Mouse (Mus musculus) gastrocnemius, postnatal 14 days (tissue): ENCODE data around the gene Tuft1. TPM values are rescaled to one million over a fixed set of nuclear protein-coding genes. Genes with fewer than 3 reads are reported as not detected.

Experiments used
- DNase-seq: peaks from one replicate; pipeline ENCODE4 v3.0.0; 2021; ENCODE audit warnings: mixed read lengths
- intact Hi-C: fragments of 180-260 bp; cut with DNase I; formaldehyde crosslinking; loops from one replicate; pipeline ENCODE4 v1.15.1; 2025; ENCODE audit warnings: low total_unique reads
- total RNA-seq, 2 experiments: library from RNA; stranded (reverse); gene quantifications; 2 replicates each; pipeline ENCODE4 v1.2.3; 2021

Tuft1 gene
- total RNA-seq, 2 experiments from 2014 or later: 0.98 to 1.4 TPM

GRCm38 (mm10) chr3:94611343-94611742 is 47.3 kb downstream of the Tuft1 start:
- intact Hi-C loops: no loop called here
- peak; percentile 17 for DNase-seq

DNA sequence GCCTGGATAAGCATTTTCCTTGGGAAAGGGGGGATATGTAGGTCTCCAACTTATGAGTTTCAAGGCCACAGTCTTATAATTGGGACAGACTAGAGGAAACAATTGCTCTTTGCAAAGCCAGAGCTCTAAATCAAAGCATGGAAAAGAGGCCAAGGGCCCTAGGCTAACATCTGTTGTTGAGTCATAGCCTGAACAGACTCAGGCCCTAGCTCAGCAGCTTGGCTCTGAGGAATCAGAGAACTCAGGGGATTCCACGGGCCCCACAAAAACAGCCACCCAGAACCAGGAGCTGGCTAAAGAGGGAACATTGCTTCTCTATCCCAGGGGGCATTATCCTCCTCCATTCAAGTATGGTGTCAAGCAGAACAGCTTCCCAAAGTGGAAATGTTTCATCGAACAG is 48.1 kb downstream of the Tuft1 start:
- peak; percentile 44 for DNase-seq
- intact Hi-C loops: no loop called here

DNA sequence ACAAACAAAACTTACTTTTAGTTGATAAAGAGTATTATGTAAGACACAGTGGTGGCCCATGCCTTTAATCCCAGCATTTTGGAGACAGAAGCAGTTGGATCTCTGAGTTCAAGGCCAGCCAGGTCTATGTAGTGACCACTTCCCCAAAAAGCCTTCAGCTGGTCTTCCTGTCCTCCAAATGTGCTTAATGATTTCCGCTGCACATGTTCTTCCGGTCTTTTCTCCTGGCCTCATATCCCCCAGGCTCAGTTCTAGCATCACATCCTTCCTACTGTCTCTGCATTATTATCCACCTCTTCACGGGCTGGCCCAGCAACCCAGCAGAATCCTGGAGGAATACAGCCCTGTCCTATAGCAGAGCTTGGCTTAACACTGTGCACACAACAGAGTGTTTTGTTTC is 49.1 kb downstream of the Tuft1 start:
- no peak for DNase-seq
- intact Hi-C loops: loop anchor here (10.0 kb wide), 2 partner anchors 75 to 245 kb away; partner anchors contain the start of gene C2cd4d

GRCm38 (mm10) chr3:94601959-94602358 is 56.7 kb downstream of the Tuft1 start:
- DNase-seq: peak; percentile 45
- intact Hi-C loops: loop anchor here (5.0 to 10.0 kb wide), 3 partner anchors 67 to 237 kb away; partner anchors contain the start of gene C2cd4d

DNA sequence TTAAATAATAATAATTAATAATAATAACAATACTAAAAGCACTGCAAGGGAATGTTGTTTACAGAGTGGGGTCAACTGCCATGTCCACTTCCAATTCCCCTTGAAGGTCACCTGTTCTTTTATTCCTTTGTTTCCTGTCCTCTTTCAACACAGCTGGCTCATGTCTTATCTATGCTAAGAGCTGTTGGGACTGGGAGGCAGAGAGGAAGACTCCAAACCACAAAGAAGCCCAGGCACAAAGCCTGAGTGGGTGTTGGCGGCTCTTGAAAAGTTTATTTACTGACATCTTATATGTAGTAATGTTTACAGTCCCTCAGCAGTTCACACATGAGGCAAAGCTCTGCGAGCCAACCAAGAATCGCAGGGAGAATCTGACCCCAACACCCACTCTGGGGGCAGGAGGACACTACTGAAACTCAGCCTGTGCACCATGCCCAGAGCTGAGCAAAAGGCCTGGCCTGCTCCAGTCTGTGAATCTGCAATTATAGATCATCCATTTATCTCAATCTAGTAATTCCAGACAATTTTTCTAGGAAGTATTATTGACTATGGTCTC is 61.4 kb downstream of the Tuft1 start:
- intact Hi-C loops: no loop called here
- no peak for DNase-seq

DNA sequence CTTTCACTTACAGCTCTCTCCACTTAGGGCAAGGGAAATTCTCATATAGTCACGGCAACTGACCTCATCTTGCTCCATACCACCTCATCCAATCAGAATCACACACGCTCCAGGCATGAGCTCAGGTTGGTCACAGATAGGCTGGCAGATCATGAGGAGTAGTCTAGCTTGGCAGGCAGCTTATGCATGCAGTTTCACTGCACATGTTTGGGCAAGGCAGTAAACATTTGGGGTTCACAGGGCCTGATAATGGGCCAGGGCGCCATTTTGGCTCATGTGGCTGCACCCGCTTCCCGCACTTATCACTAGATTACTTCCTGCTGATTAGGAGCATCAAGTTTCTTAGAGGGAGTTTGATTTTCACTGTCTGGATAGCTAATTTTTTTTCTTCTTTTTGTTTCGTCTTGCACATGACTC is 62.8 kb downstream of the Tuft1 start:
- no peak for DNase-seq
- intact Hi-C loops: no loop called here

GRCm38 (mm10) chr3:94591066-94591465 is 67.6 kb downstream of the Tuft1 start:
- intact Hi-C loops: no loop called here
- no peak for DNase-seq

DNA sequence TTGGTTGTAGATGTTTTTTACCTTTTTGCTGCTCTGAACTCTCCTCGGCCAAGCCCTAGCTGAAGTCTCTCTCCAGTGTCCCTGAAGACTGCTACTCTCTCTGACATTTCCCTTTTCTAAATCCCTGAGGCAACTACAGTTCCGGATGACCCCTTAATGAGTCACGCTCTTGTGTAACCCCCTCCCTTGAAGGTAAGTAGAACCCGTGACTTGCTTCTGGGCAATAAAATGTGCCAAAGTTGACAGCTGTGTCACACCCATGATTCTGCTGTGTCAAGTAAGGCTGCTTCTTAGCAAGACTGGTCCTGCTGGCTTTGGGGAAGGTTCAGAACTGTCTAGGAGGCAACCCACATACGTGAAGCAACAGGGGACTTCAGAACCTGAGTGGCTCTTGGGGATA is 70.7 kb downstream of the Tuft1 start:
- intact Hi-C loops: no loop called here
- no peak for DNase-seq

DNA sequence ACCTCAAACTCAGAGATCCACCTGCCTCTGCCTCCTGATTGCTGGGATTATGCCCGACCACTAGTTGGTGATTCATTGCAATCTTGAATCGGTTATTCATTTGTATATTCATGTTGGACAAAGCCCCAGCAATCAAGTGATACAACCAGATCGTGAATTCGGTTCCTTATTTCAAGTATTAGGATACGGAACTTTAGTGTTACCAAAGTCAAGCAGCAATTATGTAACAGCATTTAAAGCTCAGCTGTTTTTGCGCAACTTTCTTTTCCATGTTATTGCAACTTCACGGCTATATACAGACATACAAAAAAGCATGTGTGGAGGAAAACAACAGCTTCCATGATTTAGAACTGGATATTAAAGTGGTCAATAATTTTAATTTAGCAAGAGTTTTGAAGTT is 75.7 kb downstream of the Tuft1 start:
- intact Hi-C loops: no loop called here
- DNase-seq: no peak

GRCm38 (mm10) chr3:94582456-94582891 is 76.2 kb downstream of the Tuft1 start, which contains the start of gene Snx27:
Gene Snx27, minus strand, starts transcription at chr3:94582716.
- DNase-seq: peak; percentile 92
- intact Hi-C loops: no loop called here

DNA sequence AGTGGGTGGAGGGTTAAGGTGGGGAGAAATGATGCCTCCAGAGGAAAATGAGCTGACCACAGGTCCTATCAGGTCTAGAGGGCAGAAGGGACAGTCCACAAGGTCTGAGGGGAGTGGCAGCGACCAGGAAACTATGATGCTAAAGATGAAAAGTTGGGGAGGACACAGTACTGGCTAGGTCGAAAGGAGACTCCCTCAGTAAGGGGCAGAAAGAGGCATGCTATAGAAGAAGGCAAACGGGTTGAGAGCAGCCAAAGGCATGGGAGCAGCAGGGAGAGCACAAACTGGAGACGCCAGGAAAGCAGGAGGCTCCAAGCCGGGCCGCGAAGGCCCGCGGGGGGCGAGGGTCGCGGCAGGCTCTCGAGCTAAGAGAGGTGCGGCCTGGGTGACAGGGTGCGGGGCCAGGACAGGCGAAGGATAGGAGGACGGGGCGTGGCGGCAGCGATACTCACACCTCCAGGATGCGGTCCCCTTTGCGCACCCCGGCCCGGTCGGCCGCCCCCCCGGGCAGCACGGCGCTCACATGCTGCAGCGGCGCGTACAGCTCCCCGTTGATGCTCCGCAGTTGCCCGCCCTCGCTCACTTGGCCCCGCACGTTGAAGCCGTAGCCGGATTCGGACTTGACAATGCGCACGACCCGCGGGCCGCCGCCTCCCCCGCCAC is 76.7 kb downstream of the Tuft1 start:
- intact Hi-C loops: no loop called here
- DNase-seq: no peak

DNA sequence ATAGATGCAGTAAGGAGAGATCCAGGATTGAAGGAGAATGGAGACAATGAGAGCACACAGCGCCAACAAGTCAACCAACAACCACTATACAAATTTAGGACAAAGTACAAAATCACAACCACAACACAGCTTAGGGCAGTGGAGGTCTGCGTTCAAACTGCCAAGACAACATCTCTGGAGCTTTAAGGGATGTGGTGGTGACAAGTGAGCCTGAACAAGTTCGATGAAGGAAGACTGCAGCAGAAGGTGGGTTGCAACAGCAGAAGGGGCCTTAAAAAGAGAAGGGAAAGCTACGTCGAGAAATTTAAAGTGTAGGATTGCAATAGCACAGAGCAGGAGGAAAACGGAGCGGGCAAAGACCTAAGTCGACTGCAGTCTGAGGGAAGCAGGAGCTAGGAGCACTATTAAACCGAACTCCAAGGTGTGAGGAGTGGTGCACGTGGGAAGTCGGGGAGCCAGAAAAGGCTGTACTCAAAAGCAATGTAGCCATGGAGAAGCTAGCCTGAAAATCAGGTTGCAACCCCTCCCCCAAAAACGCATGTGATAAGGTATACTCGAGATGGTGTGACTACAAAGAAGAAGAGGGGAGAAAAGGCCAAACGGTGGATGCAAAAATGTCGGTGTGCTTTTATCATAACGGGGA is 77.4 kb downstream of the Tuft1 start:
- intact Hi-C loops: no loop called here
- DNase-seq: no peak

- DNase-seq: no peak
- intact Hi-C loops: no loop called here
These were observed 84.2 kb downstream of the Tuft1 start for GRCm38 (mm10) chr3:94574506-94574905.

DNA sequence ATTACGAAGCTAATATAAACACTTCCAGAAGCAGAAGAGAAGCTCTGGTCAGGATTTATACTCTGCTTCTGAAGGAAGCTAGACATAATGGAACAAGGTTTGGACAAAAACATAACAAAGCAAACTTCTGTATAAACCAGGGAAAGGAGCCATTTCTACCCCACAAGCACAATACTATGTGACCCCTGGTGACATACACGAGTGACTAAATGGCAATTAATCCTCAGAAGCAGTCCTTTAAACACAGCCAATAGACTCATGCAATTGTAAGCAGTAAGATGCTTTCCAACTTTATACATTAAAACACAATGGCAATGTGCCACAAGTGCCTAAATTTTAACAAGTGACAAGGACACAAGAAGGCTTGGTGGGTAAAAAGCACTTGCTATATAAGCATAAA is 91.4 kb downstream of the Tuft1 start:
- DNase-seq: no peak
- intact Hi-C loops: no loop called here

DNA sequence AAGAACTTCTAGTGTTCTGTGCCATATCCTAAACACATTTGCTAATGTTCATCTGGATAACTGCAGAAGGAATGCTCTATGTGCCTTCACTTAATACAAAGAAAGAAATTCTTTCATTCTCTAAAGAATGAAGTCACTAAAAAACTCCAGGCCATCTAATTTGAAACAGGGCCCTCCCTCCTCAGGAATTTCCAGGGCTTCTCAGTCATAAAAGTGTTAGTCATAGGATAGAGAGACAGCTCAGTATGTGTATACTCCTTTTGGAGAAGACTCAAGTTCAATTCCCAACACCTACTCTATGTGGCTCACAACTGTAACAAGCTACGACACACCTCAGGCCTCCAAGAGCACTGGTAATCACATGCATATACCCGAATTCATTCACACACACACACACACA is 93.1 kb downstream of the Tuft1 start:
- intact Hi-C loops: no loop called here
- DNase-seq: no peak

DNA sequence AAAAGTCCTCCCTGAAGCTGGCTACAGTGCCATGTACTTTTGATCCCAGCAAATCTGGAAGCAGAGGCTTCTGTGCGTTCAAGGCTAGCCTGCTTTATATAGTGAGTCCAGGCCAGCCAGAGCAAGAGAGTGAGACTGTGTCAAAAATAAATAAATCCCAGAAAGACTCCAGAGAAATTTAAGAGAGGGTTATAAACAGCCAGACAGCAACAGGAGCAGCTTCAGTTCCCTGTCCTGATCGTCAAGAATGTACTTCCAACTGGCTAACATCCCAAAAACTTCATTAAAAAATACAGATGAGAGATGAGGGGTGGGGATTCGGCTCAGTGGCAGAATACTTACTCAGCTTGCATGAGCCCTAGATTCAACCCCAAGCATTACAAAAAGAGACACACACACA is 93.5 kb downstream of the Tuft1 start:
- DNase-seq: no peak
- intact Hi-C loops: no loop called here

DNA sequence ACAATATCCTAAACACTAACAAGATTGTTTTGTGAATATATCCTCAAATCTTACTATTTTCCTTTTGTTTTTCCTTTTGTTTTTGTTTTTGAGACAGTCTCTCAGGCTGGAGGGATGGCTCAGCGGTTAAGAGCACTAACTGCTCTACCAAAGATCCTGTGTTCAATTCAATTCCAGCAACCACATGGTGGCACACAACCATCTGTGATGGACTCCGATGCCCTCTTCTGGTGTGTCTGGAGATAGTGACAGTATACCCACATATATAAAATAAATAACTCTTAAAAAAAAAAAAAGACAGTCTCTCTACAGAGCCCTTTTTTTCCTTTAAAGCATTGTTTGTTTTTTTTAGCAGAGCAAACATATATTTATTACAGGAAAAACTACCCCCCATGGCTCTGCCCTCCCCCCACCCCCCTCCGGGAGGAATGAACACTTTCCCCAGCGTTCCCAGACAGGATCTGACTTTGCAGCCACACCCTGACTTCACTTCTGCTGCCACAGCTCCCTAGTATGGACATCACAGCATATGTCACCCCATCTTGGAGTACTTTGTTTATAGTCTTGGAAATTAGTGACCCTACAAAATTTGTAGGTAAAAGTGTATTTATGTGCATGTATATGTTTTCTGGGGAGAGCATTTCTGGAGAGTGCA is 94.2 kb downstream of the Tuft1 start:
- intact Hi-C loops: no loop called here
- no peak for DNase-seq

DNA sequence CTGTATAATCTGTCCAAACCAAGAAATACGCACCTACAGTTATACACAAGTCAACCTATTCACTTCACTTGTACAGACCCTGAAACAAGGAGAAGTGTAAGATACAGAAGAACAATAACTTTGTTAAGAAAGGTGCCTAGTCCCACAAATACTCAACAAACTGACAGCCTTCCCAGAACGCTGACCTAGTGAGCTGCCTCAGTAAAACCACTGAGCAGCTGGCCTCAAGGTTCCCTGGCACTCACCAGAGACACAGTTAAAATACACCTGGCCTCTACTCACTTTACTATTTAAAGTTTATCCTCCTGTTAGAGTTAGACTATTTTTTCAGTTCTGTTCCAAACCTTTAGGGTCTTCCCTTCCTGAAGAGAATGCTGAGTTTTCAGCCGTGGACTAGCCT is 95.5 kb downstream of the Tuft1 start:
- intact Hi-C loops: no loop called here
- DNase-seq: no peak
